Mouse (Mus musculus): Measurements from ENCODE around the gene Adra1b. TPM values are rescaled to one million over a fixed set of nuclear protein-coding genes. Genes with fewer than 3 reads are reported as not detected.

The Adra1b gene
- polyA plus RNA-seq, 1 experiment from 2014 or later = 0.69 TPM

DNA sequence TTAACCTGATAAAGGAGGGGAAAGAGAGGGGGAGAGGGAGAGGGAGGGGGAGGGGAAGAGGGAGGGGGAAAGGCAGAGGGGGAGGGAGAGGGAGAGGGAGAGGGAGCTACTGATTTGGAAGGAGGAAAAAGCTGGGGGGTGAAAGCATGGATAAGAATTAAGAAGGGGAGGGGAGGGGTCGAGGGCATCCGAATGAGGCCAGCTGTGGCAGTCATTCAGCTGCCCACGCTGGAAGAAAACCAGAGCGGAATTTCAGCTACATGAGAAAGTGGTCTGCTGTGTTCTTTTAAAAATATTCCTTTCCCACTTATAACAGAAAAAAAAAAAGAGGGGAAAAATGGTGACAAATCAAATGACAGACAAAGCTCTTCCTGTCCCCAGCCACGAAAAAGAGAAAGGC, 88.5 kb downstream of the Adra1b start:
- Histone ChIP-seq H3K4me2 (no peak overlapping the region), H3K9me3 (no peaks in the 10 kb centered on the region), H3K27ac (no peak overlapping the region), H3K4me1 (replicated peaks) (no peaks in the 10 kb centered on the region), H3K4me3 (replicated peaks) (no peak overlapping the region), H3K36me3 (no peaks in the 10 kb centered on the region), H3K27me3 (no peaks in the 10 kb centered on the region), H3K9ac (replicated peaks) (no peak overlapping the region)
- ATAC-seq (ENCODE audit: insufficient number of reproducible peaks, insufficient read depth, low FRiP score, low TSS enrichment, low read depth) = no peak
- 67% methylated on average over 5 of the region's 5 CpGs for WGBS

DNA sequence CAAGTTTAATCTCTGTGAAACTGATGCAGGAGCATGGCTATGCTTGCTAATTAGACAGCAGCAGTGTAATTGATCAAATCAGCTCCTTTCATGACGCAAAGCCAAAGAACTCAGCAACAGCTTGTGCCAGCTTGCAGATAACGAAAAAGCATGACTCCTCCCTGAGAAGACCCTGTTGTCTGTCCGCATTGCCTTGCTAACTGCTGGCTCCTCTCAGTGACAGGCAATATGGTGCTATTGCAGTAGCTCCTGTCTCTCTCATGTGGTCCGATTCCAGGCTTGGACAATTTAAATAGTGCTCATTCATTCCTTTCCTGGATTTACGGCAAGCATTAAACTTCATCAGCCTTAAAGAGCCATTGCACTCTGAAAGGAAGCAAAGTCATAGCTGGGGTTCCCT, 93.3 kb downstream of the Adra1b start:
- Histone ChIP-seq H3K4me2 (no peak overlapping the region), H3K27ac (no peak overlapping the region), H3K4me3 (replicated peaks) (no peak overlapping the region), H3K9me3 (no peaks in the 10 kb centered on the region), H3K9ac (replicated peaks) (no peak overlapping the region), H3K4me1 (replicated peaks) (no peaks in the 10 kb centered on the region), H3K27me3 (no peaks in the 10 kb centered on the region), H3K36me3 (no peaks in the 10 kb centered on the region)
- ATAC-seq (ENCODE audit: insufficient number of reproducible peaks, insufficient read depth, low FRiP score, low TSS enrichment, low read depth) = no peak
- 57% methylated on average over 5 of the region's 5 CpGs for WGBS

DNA sequence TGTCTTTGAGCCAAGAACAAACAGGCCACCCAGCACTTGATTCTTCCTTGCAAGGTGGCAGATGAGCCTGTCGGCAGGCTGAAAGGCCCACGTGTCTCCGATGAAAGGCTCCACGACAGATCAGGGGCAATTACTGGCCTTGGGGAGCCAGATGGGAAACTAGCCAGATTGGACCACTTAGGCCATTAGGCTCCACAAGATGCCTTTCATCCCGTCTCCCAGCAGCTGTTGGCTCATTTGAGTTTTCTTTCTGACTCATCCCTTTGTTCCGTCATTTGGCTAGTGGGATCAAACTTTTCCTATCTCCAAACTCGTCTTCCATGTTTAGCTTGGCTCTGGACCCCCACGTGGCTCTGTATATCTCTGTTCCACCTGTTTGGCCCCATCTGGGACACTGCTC, 105.0 kb downstream of the Adra1b start:
- ATAC-seq (ENCODE audit: insufficient number of reproducible peaks, insufficient read depth, low FRiP score, low TSS enrichment, low read depth) = no peak
- Histone ChIP-seq H3K27ac (no peak overlapping the region), H3K36me3 (no peaks in the 10 kb centered on the region), H3K9me3 (no peaks in the 10 kb centered on the region), H3K4me2 (no peak overlapping the region), H3K27me3 (no peaks in the 10 kb centered on the region), H3K4me1 (replicated peaks) (no peaks in the 10 kb centered on the region), H3K4me3 (replicated peaks) (no peak overlapping the region), H3K9ac (replicated peaks) (no peak overlapping the region)
- WGBS = 34% methylated on average over 8 of the region's 8 CpGs

DNA sequence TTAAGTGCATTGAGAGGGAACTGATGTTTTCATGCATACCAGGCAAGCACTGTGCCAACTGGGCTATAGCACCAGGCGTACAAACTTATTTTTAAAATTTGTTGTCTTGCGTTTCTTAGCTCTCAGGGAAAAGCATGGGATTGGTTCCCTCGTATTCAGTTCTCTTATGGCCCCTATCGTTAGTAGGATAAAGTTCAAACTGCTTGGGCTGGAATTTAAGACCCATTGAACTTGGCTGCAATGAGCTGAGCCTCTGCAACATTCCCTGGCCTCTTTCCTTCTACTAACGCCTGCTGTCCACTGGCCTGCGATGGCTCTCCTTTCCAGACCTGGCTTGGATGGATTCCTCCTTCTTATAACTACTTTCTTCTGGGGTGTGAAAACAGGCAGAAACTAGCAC, 110.6 kb downstream of the Adra1b start:
- Histone ChIP-seq H3K27me3 (no peaks in the 10 kb centered on the region), H3K36me3 (no peaks in the 10 kb centered on the region), H3K4me1 (replicated peaks) (no peaks in the 10 kb centered on the region), H3K9ac (replicated peaks) (no peak overlapping the region), H3K27ac (no peak overlapping the region), H3K4me3 (replicated peaks) (no peak overlapping the region), H3K4me2 (no peak overlapping the region), H3K9me3 (no peaks in the 10 kb centered on the region)
- ATAC-seq (ENCODE audit: insufficient number of reproducible peaks, insufficient read depth, low FRiP score, low TSS enrichment, low read depth) = no peak
- 69% methylated on average over 6 of the region's 6 CpGs for WGBS

DNA sequence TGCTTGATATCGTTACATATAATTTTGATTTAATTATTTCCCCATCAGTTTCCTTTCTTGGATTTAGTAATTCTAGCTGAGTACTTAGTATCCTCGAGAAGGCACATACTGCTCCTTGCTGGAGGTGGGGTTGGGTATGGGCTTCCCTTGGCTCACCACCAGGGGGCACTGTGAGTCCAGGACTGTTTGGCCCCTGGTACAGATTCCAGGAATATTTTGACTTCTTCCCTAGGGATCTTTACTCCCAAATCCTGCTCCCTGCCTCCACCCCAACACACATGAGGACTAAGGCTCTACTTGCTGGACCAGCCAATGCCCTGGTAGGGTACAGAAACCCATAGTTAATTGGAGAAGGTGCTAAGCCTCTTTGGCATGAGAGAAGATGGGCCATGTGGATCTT, 117.2 kb downstream of the Adra1b start:
- H3K9me3 ChIP-seq = no peaks in the 10 kb centered on the region
- H3K9ac ChIP-seq (replicated peaks) = no peak overlapping the region
- no peak overlapping the region for H3K4me3 ChIP-seq (replicated peaks)
- peaks cover 2% of the 10 kb centered on the region; the same call in 1 of the 2 replicates for H3K27me3 ChIP-seq
- ATAC-seq (ENCODE audit: insufficient number of reproducible peaks, insufficient read depth, low FRiP score, low TSS enrichment, low read depth) = no peak
- H3K36me3 ChIP-seq = no peaks in the 10 kb centered on the region
- H3K4me1 ChIP-seq (replicated peaks) = 0 out of 2 replicates have a peak, but pooled peaks cover 3% of the 10 kb centered on the region
- no peak overlapping the region for H3K4me2 ChIP-seq
- WGBS = 10% methylated on average over 2 of the region's 2 CpGs
- H3K27ac ChIP-seq = no peak overlapping the region

DNA sequence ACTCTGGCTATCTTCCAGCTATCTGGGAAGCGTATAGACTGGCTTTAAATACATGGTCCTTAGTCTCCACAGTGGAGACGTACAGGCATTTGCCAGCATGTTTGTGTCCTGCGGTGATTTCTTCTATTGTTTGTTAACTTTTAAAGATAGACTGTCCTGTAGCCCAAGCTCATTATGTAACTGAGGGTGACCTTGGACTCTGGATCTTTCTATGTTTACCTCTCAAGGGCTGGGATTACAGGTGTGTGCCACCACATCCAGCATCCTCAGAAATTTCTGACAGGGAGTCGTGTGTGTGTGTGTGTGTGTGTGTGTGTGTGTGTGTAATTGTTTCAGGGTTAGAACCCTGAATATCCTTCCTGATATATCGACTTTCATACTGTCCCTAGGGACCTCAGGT, 117.9 kb downstream of the Adra1b start:
- Histone ChIP-seq H3K9me3 (no peaks in the 10 kb centered on the region), H3K4me1 (replicated peaks) (0 out of 2 replicates have a peak, but pooled peaks cover 3% of the 10 kb centered on the region), H3K36me3 (no peaks in the 10 kb centered on the region), H3K27ac (no peak overlapping the region), H3K9ac (replicated peaks) (no peak overlapping the region), H3K4me2 (no peak overlapping the region), H3K27me3 (peaks cover 2% of the 10 kb centered on the region; the same call in 1 of the 2 replicates), H3K4me3 (replicated peaks) (no peak overlapping the region)
- no peak for ATAC-seq (ENCODE audit: insufficient number of reproducible peaks, insufficient read depth, low FRiP score, low TSS enrichment, low read depth)
- 86% methylated on average over 5 of the region's 5 CpGs for WGBS

DNA sequence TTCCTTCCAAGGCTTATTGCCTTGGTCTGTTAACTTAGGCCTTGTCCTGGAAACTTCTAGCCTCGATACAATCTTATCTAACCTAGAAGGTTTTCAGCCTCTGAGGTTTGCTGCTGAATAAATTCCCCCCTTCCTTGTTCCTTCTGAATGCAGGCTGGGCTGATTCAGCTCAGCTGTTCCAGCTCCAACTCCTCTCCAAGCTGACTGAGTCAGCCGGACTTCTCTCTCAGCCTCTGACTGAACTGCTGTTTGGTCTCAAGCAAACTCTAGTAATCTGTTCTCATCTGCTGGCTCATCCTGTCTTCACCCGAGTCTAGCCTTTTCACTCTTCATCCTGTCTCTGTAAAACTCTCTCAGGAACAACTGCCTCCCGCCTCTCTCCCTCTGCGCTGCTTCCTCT, 121.5 kb downstream of the Adra1b start:
- Histone ChIP-seq H3K9me3 (no peaks in the 10 kb centered on the region), H3K9ac (replicated peaks) (no peak overlapping the region), H3K4me2 (no peak overlapping the region), H3K27ac (no peak overlapping the region), H3K4me1 (replicated peaks) (0 out of 2 replicates have a peak, but pooled peaks cover 3% of the 10 kb centered on the region), H3K36me3 (no peaks in the 10 kb centered on the region), H3K4me3 (replicated peaks) (no peak overlapping the region), H3K27me3 (peaks cover 24% of the 10 kb centered on the region)
- 76% methylated on average over 5 of the region's 5 CpGs for WGBS
- ATAC-seq (ENCODE audit: insufficient number of reproducible peaks, insufficient read depth, low FRiP score, low TSS enrichment, low read depth) = no peak

DNA sequence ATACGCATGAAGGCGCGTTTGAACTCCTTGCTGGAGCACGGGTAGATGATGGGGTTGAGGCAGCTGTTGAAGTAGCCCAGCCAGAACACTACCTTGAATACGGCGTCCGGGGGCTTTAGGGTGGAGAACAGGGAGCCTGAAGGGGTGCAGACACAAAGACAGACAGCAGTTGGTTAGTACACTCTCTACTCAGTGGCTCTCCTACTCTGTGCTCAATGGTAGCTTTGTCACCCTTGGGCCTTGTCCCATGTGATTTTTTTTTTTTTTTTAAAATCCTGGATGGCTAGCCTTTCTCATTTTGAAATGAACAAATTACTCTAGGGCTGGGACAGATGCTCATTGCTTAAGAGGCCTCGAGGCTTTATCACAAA, 124.7 kb downstream of the Adra1b start:
- Histone ChIP-seq H3K27me3 (peaks cover 36% of the 10 kb centered on the region), H3K4me2 (peak overlapping the region; percentile 71), H3K9me3 (no peaks in the 10 kb centered on the region), H3K4me1 (replicated peaks) (peaks cover 5% of the 10 kb centered on the region), H3K36me3 (no peaks in the 10 kb centered on the region), H3K4me3 (replicated peaks) (peak overlapping the region; percentile 46), H3K9ac (replicated peaks) (peak overlapping the region; percentile 52; the same call in 1 of the 2 replicates), H3K27ac (no peak overlapping the region)
- ATAC-seq (ENCODE audit: insufficient number of reproducible peaks, insufficient read depth, low FRiP score, low TSS enrichment, low read depth) = no peak
- WGBS = 18% methylated on average over 8 of the region's 8 CpGs

DNA sequence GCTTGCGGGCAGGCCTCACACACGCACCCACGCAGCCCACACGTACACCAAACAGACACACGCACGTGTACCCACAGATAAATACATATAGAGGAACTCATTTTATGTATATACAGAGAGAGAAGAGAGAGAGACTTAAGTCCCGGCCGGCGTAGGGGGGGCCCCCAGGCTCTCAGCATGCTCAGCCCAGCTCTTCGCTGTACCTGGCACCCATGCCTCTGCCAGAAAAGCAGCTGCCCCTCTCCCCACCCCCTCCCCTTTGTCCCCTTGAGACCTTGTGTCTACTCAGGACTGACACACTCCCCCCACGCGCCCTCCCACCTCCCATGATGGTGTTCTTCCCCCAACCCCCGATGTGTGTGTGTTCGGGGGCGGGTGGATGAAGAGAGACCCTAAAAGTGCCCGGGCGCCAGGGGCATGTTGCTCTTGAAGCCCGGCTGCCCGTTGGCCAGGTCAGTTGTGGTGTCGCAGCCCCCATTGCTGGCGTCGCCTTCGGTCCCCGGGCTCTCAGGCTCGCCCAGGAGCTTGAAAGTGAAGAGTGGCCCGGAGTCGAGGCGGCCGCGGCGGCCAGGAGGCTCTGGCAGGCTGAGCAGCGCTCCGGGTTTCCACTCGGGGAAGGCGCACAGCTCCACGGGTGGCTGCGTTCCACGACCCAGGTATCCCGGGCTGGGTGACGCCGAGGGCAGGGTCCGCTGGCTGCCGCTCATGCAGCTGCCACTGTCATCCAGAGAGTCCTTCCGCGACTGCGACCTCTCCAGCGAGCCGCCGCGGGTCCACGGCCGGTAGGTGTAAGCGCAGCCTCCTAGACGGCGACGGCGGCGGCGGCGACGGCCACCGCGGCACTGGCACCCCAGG, 125.3 kb downstream of the Adra1b start:
- Histone ChIP-seq H3K4me3 (replicated peaks) (peak overlapping the region; percentile 46), H3K27me3 (peaks cover 36% of the 10 kb centered on the region), H3K9ac (replicated peaks) (peak overlapping the region; percentile 52; the same call in 1 of the 2 replicates), H3K9me3 (no peaks in the 10 kb centered on the region), H3K4me2 (peak overlapping the region; percentile 71), H3K27ac (no peak overlapping the region), H3K4me1 (replicated peaks) (peaks cover 5% of the 10 kb centered on the region), H3K36me3 (no peaks in the 10 kb centered on the region)
- WGBS = 14% methylated on average over 63 of the region's 63 CpGs
- no peak; the same call in 1 of the 2 replicates for ATAC-seq (ENCODE audit: insufficient number of reproducible peaks, insufficient read depth, low FRiP score, low TSS enrichment, low read depth)

DNA sequence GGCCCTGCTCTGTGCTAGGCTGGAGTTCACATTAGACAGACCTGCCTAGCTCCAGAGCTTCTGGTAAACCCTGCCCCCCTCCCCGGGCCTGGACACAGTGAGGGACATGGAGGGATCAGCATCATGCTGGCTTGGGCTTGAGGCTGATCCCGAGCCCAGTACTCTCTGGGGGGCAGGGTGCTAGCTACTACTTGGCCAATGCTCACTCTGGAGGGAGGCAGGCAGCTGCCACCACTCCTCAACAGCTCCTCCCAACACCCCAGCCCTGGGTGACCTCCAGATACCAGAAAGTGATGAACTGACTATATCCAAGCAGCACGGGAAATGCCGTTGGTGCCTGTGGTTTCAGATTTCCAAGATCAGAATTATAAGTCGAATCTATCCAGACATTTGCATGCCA, 127.3 kb downstream of the Adra1b start:
- H3K27me3 ChIP-seq = peaks cover 36% of the 10 kb centered on the region
- no peak overlapping the region for H3K27ac ChIP-seq
- ATAC-seq (ENCODE audit: insufficient number of reproducible peaks, insufficient read depth, low FRiP score, low TSS enrichment, low read depth) = no peak
- H3K4me2 ChIP-seq = no peak overlapping the region
- no peak overlapping the region for H3K4me3 ChIP-seq (replicated peaks)
- WGBS = 20% methylated on average over 5 of the region's 5 CpGs
- H3K9ac ChIP-seq (replicated peaks) = no peak overlapping the region
- H3K4me1 ChIP-seq (replicated peaks) = peaks cover 5% of the 10 kb centered on the region
- no peaks in the 10 kb centered on the region for H3K36me3 ChIP-seq
- H3K9me3 ChIP-seq = no peaks in the 10 kb centered on the region

DNA sequence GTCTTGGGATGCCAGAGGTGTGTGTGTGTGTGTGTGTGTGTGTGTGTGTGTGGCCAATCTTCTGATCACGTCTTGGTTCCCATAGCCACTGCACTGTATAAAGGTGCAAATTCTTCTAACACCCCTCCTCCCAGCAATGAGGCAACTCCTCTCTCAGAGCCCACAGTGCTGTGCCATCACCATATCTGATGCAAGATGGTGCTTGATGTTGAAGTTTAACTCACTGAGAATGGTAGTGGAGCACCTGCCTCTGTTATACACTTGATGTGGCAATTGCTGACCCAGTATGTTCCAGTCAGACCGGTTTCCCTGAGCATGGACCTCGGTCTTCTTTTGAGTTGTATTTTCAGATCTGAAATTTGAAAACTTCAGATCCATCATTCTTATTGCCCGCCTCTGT, 130.9 kb downstream of the Adra1b start:
- Histone ChIP-seq H3K9ac (replicated peaks) (no peak overlapping the region), H3K36me3 (no peaks in the 10 kb centered on the region), H3K4me2 (no peak overlapping the region), H3K27me3 (peaks cover 27% of the 10 kb centered on the region), H3K9me3 (no peaks in the 10 kb centered on the region), H3K4me1 (replicated peaks) (peaks cover 5% of the 10 kb centered on the region), H3K4me3 (replicated peaks) (no peak overlapping the region), H3K27ac (no peak overlapping the region)
- WGBS = 82% methylated on average over 4 of the region's 4 CpGs
- no peak for ATAC-seq (ENCODE audit: insufficient number of reproducible peaks, insufficient read depth, low FRiP score, low TSS enrichment, low read depth)

DNA sequence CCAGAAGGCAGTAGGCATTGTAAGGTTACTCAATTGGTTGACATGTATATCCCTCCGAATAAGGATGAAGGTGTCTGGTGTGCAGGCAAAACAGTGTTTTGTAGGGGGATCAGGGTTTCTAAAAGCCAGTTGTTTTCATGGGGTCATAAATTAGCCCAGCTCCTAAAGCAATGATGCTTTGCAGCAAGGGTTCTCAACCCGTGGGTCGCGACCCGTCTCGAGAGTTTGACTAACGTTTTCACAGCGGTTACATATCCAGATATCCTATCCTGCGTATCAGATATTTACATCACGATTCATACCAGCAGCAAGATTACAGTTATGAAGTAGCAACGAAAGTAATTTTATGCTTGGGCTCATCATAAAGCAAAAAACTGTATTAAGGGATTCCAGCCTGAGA, 133.3 kb downstream of the Adra1b start:
- Histone ChIP-seq H3K9me3 (no peaks in the 10 kb centered on the region), H3K4me1 (replicated peaks) (no peaks in the 10 kb centered on the region), H3K27me3 (peaks cover 20% of the 10 kb centered on the region), H3K36me3 (no peaks in the 10 kb centered on the region), H3K4me3 (replicated peaks) (0 out of 2 replicates have a peak overlapping the region, but pooled peaks have one; percentile 53), H3K27ac (no peak overlapping the region), H3K9ac (replicated peaks) (no peak overlapping the region), H3K4me2 (peak overlapping the region; percentile 76)
- 60% methylated on average over 11 of the region's 11 CpGs for WGBS
- ATAC-seq (ENCODE audit: insufficient number of reproducible peaks, insufficient read depth, low FRiP score, low TSS enrichment, low read depth) = no peak

Measured in limb, embryonic 12.5 days (tissue).